Mouse (Mus musculus) cerebellum, adult 8-10 months (tissue): ENCODE measurements around the gene Mpp1.
"Not testable (repeated sequence)": the region's sequence is repeated elsewhere in the genome, so short reads cannot be mapped to it uniquely, and the experiment has no call there.

ENCODE experiments used
- DNase-seq: peaks from one replicate; pipeline ENCODE4 v3.0.0; 2022

Mpp1 gene

GRCm38 (mm10) chrX:75130467-75131160 is at the start of gene Mpp1:
Gene Mpp1 (minus strand): TSS chrX:75131016.
- peak; percentile 67 for DNase-seq

- no peak for DNase-seq
These were observed 32.9 kb upstream of the Mpp1 start, which contains the start of gene Smim9 for GRCm38 (mm10) chrX:75163670-75164069. Gene Smim9 (minus strand): TSS chrX:75163770.

GRCm38 (mm10) chrX:75155576-75156243 is 24.9 kb upstream of the Mpp1 start:
- DNase-seq, result peak; percentile 16

- DNase-seq, result no peak
These were observed 21.4 kb upstream of the Mpp1 start for GRCm38 (mm10) chrX:75152249-75152648.

- no peak for DNase-seq
These were observed 19.5 kb upstream of the Mpp1 start for GRCm38 (mm10) chrX:75150304-75150703.

- no peak for DNase-seq
These were observed 17.6 kb upstream of the Mpp1 start for GRCm38 (mm10) chrX:75148414-75148813.

GRCm38 (mm10) chrX:75143124-75143555 is 12.3 kb upstream of the Mpp1 start:
- DNase-seq, result not testable (repeated sequence)

GRCm38 (mm10) chrX:75138182-75138581 is 7.4 kb upstream of the Mpp1 start:
- no peak for DNase-seq

GRCm38 (mm10) chrX:75137729-75138128 is 6.9 kb upstream of the Mpp1 start:
- DNase-seq, result no peak

GRCm38 (mm10) chrX:75136938-75137337 is 6.1 kb upstream of the Mpp1 start:
- DNase-seq, result no peak

GRCm38 (mm10) chrX:75129474-75129873 is 1.3 kb downstream of the Mpp1 start:
- no peak for DNase-seq

GRCm38 (mm10) chrX:75128333-75128980 is 2.4 kb downstream of the Mpp1 start:
- peak; percentile 9 for DNase-seq

- no peak for DNase-seq
These were observed 3.9 kb downstream of the Mpp1 start for GRCm38 (mm10) chrX:75126893-75127292.

GRCm38 (mm10) chrX:75125606-75126005 is 5.2 kb downstream of the Mpp1 start:
- no peak for DNase-seq

GRCm38 (mm10) chrX:75115550-75115949 is 15.3 kb downstream of the Mpp1 start:
- no peak for DNase-seq

- no peak for DNase-seq
These were observed 28.5 kb downstream of the Mpp1 start for GRCm38 (mm10) chrX:75102293-75102692.

- no peak for DNase-seq
These were observed 32.0 kb downstream of the Mpp1 start for GRCm38 (mm10) chrX:75098799-75099198.

- no peak for DNase-seq
These were observed 34.5 kb downstream of the Mpp1 start for GRCm38 (mm10) chrX:75096163-75096770.

GRCm38 (mm10) chrX:75095369-75096162 is 35.2 kb downstream of the Mpp1 start, which contains the start of gene Dkc1:
Gene Dkc1 (plus strand): TSS chrX:75095854.
- peak; percentile 87 for DNase-seq

- no peak for DNase-seq
These were observed 45.2 kb downstream of the Mpp1 start for GRCm38 (mm10) chrX:75085654-75086053.

GRCm38 (mm10) chrX:75084774-75085508 is 45.9 kb downstream of the Mpp1 start, which contains the start of gene Gab3:
Gene Gab3 (minus strand): TSS chrX:75085458.
- peak; percentile 22 for DNase-seq
